Mouse (Mus musculus) effector memory CD4-positive, alpha-beta T cell, adult 5 months (primary cell): ENCODE measurements around the gene Olfr1493-ps1. TPM values are rescaled to one million over a fixed set of nuclear protein-coding genes. Genes with fewer than 3 reads are reported as not detected.

ENCODE experiments used
- polyA plus RNA-seq: library from polyadenylated mRNA; unstranded; fragments of 100-300 nt; shearing (Covaris generic); gene quantifications from one replicate; pipeline ENCODE4 v1.2.1, GENCODE M21; 2017

Olfr1493-ps1 gene
- polyA plus RNA-seq, result not detected

GRCm38 (mm10) chr19:13722978-13723377 is at the start of gene Olfr1493-ps1:
Gene Olfr1493-ps1, plus strand, starts transcription at chr19:13723278.

GRCm38 (mm10) chr19:13696968-13697367 is 26.1 kb upstream of the Olfr1493-ps1 start, which contains the start of gene Olfr1491:
Gene Olfr1491, plus strand, starts transcription at chr19:13697268.

GRCm38 (mm10) chr19:13739428-13739827 is 16.4 kb downstream of the Olfr1493-ps1 start, which contains the start of gene Olfr1494:
Gene Olfr1494, plus strand, starts transcription at chr19:13739728.

GRCm38 (mm10) chr19:13764306-13764705 is 41.2 kb downstream of the Olfr1493-ps1 start, which contains the start of gene Olfr1495:
Gene Olfr1495, plus strand, starts transcription at chr19:13764606.

GRCm38 (mm10) chr19:13777578-13777977 is 54.5 kb downstream of the Olfr1493-ps1 start, which contains the start of gene Olfr1496:
Gene Olfr1496, plus strand, starts transcription at chr19:13777878.

Other genes with a start within 250 kb of the Olfr1493-ps1 start
- not detected for gene Olfr1475, start 243.1 kb upstream of the Olfr1493-ps1 start, polyA plus RNA-seq
- gene Olfr1477, start 222.7 kb upstream of the Olfr1493-ps1 start, polyA plus RNA-seq, result not detected
- gene Olfr1480, start 195.4 kb upstream of the Olfr1493-ps1 start, polyA plus RNA-seq, result not detected
- gene Olfr1484, start 139.8 kb upstream of the Olfr1493-ps1 start, polyA plus RNA-seq, result not detected
- not detected for gene Olfr1487, start 105.9 kb upstream of the Olfr1493-ps1 start, polyA plus RNA-seq
- not detected for gene Olfr1489, start 91.7 kb upstream of the Olfr1493-ps1 start, polyA plus RNA-seq
- gene Olfr1490, start 72.2 kb upstream of the Olfr1493-ps1 start, polyA plus RNA-seq, result not detected
- gene Olfr1491, start 26.0 kb upstream of the Olfr1493-ps1 start, polyA plus RNA-seq, result not detected
- not detected for gene Olfr1494, start 16.4 kb downstream of the Olfr1493-ps1 start, polyA plus RNA-seq
- not detected for gene Olfr1495, start 41.3 kb downstream of the Olfr1493-ps1 start, polyA plus RNA-seq
- gene Olfr1496, start 54.6 kb downstream of the Olfr1493-ps1 start, polyA plus RNA-seq, result not detected
- gene Olfr1497, start 74.9 kb downstream of the Olfr1493-ps1 start, polyA plus RNA-seq, result not detected
- 0.36 TPM for gene Olfr1499, start 96.2 kb downstream of the Olfr1493-ps1 start, polyA plus RNA-seq
- not detected for gene Olfr1500, start 107.2 kb downstream of the Olfr1493-ps1 start, polyA plus RNA-seq
- 0.54 TPM for gene Olfr1501, start 127.4 kb downstream of the Olfr1493-ps1 start, polyA plus RNA-seq
- gene Olfr1502, start 138.5 kb downstream of the Olfr1493-ps1 start, polyA plus RNA-seq, result not detected
- gene Olfr1504, start 174.7 kb downstream of the Olfr1493-ps1 start, polyA plus RNA-seq, result not detected
- not detected for gene Olfr1505, start 190.3 kb downstream of the Olfr1493-ps1 start, polyA plus RNA-seq